Mouse (Mus musculus): ENCODE results near the gene Nmnat2.
"Not testable (repeated sequence)": the region's sequence is repeated elsewhere in the genome, so short reads cannot be mapped to it uniquely, and the experiment has no call there.

Gene Nmnat2

GRCm38 (mm10) chr1:153058290-153058689 lies 103.5 kb downstream of the Nmnat2 start:
- no peak for DNase-seq (ENCODE audit: low spot score)

GRCm38 (mm10) chr1:153059626-153060025 lies 104.8 kb downstream of the Nmnat2 start:
- DNase-seq (ENCODE audit: low spot score), result no peak

GRCm38 (mm10) chr1:153062547-153062946 lies 107.8 kb downstream of the Nmnat2 start:
- no peak for DNase-seq (ENCODE audit: low spot score)

GRCm38 (mm10) chr1:153064784-153065390 lies 110.1 kb downstream of the Nmnat2 start:
- DNase-seq (ENCODE audit: low spot score), result no peak

GRCm38 (mm10) chr1:153065473-153066386 lies 110.9 kb downstream of the Nmnat2 start:
- no peak for DNase-seq (ENCODE audit: low spot score)

GRCm38 (mm10) chr1:153066387-153066781 lies 111.6 kb downstream of the Nmnat2 start:
- DNase-seq (ENCODE audit: low spot score), result no peak

GRCm38 (mm10) chr1:153071563-153071962 lies 116.8 kb downstream of the Nmnat2 start:
- DNase-seq (ENCODE audit: low spot score), result no peak

- DNase-seq (ENCODE audit: low spot score), result no peak
These were observed 117.2 kb downstream of the Nmnat2 start for GRCm38 (mm10) chr1:153071995-153072394.

- no peak for DNase-seq (ENCODE audit: low spot score)
These were observed 117.9 kb downstream of the Nmnat2 start for GRCm38 (mm10) chr1:153072711-153073110.

- DNase-seq (ENCODE audit: low spot score), result no peak
These were observed 118.6 kb downstream of the Nmnat2 start for GRCm38 (mm10) chr1:153073441-153073840.

- DNase-seq (ENCODE audit: low spot score), result no peak
These were observed 120.4 kb downstream of the Nmnat2 start for GRCm38 (mm10) chr1:153075087-153075736.

GRCm38 (mm10) chr1:153075955-153076354 lies 121.2 kb downstream of the Nmnat2 start:
- DNase-seq (ENCODE audit: low spot score), result no peak

GRCm38 (mm10) chr1:153083233-153083632 lies 128.4 kb downstream of the Nmnat2 start:
- DNase-seq (ENCODE audit: low spot score), result not testable (repeated sequence)

GRCm38 (mm10) chr1:153084191-153084590 lies 129.4 kb downstream of the Nmnat2 start:
- DNase-seq (ENCODE audit: low spot score), result no peak

- DNase-seq (ENCODE audit: low spot score), result no peak
These were observed 130.4 kb downstream of the Nmnat2 start for GRCm38 (mm10) chr1:153085198-153085597.

GRCm38 (mm10) chr1:153087771-153088170 lies 133.0 kb downstream of the Nmnat2 start:
- no peak for DNase-seq (ENCODE audit: low spot score)

GRCm38 (mm10) chr1:153090081-153090480 lies 135.3 kb downstream of the Nmnat2 start:
- no peak for DNase-seq (ENCODE audit: low spot score)

- no peak for DNase-seq (ENCODE audit: low spot score)
These were observed 136.0 kb downstream of the Nmnat2 start for GRCm38 (mm10) chr1:153090807-153091206.

GRCm38 (mm10) chr1:153091438-153092236 lies 136.8 kb downstream of the Nmnat2 start:
- no peak for DNase-seq (ENCODE audit: low spot score)

- DNase-seq (ENCODE audit: low spot score), result no peak
These were observed 137.6 kb downstream of the Nmnat2 start for GRCm38 (mm10) chr1:153092237-153092975.

- DNase-seq (ENCODE audit: low spot score), result no peak
These were observed 138.4 kb downstream of the Nmnat2 start for GRCm38 (mm10) chr1:153093172-153093571.
